Mouse (Mus musculus): ENCODE measurements around the gene Gse1. TPM values are rescaled to one million over a fixed set of nuclear protein-coding genes. Genes with fewer than 3 reads are reported as not detected.
A peak's percentile ranks its signal among the peaks of the same experiment; 100 is the strongest.

The Gse1 gene
- total RNA-seq, 2 experiments from 2014 or later, result 8.4 to 32.7 TPM

GRCm38 (mm10) chr8:120516182-120516755, 288.0 kb downstream of the Gse1 start:
- ATAC-seq (replicated peaks; ENCODE audit: poor library complexity, severe bottlenecking), result no peak

- ATAC-seq (replicated peaks; ENCODE audit: poor library complexity, severe bottlenecking), result no peak
These were observed 289.6 kb downstream of the Gse1 start for GRCm38 (mm10) chr8:120517666-120518410.

GRCm38 (mm10) chr8:120518736-120519534, 290.7 kb downstream of the Gse1 start:
- peak; percentile 25; the same call in 1 of the 2 replicates for ATAC-seq (replicated peaks; ENCODE audit: poor library complexity, severe bottlenecking)

- ATAC-seq (replicated peaks; ENCODE audit: poor library complexity, severe bottlenecking), result no peak
These were observed 292.0 kb downstream of the Gse1 start for GRCm38 (mm10) chr8:120520287-120520686.

- ATAC-seq (replicated peaks; ENCODE audit: poor library complexity, severe bottlenecking), result no peak
These were observed 292.7 kb downstream of the Gse1 start for GRCm38 (mm10) chr8:120520707-120521590.

- ATAC-seq (replicated peaks; ENCODE audit: poor library complexity, severe bottlenecking), result no peak
These were observed 293.3 kb downstream of the Gse1 start for GRCm38 (mm10) chr8:120521591-120521965.

GRCm38 (mm10) chr8:120523641-120524040, 295.4 kb downstream of the Gse1 start:
- no peak for ATAC-seq (replicated peaks; ENCODE audit: poor library complexity, severe bottlenecking)

- no peak for ATAC-seq (replicated peaks; ENCODE audit: poor library complexity, severe bottlenecking)
These were observed 296.9 kb downstream of the Gse1 start for GRCm38 (mm10) chr8:120525135-120525534.

- ATAC-seq (replicated peaks; ENCODE audit: poor library complexity, severe bottlenecking), result no peak
These were observed 297.6 kb downstream of the Gse1 start for GRCm38 (mm10) chr8:120525832-120526231.

GRCm38 (mm10) chr8:120526577-120526976, 298.3 kb downstream of the Gse1 start:
- ATAC-seq (replicated peaks; ENCODE audit: poor library complexity, severe bottlenecking), result peak; percentile 59

- no peak for ATAC-seq (replicated peaks; ENCODE audit: poor library complexity, severe bottlenecking)
These were observed 300.1 kb downstream of the Gse1 start for GRCm38 (mm10) chr8:120528332-120528731.

- peak; percentile 65 for ATAC-seq (replicated peaks; ENCODE audit: poor library complexity, severe bottlenecking)
These were observed 301.0 kb downstream of the Gse1 start for GRCm38 (mm10) chr8:120529226-120529625.

GRCm38 (mm10) chr8:120530954-120531656, 302.8 kb downstream of the Gse1 start:
- no peak for ATAC-seq (replicated peaks; ENCODE audit: poor library complexity, severe bottlenecking)

- ATAC-seq (replicated peaks; ENCODE audit: poor library complexity, severe bottlenecking), result no peak
These were observed 303.7 kb downstream of the Gse1 start for GRCm38 (mm10) chr8:120531775-120532516.

GRCm38 (mm10) chr8:120532517-120533215, 304.4 kb downstream of the Gse1 start:
- ATAC-seq (replicated peaks; ENCODE audit: poor library complexity, severe bottlenecking), result peak; percentile 7; the same call in 1 of the 2 replicates

- no peak for ATAC-seq (replicated peaks; ENCODE audit: poor library complexity, severe bottlenecking)
These were observed 305.1 kb downstream of the Gse1 start for GRCm38 (mm10) chr8:120533380-120533779.

GRCm38 (mm10) chr8:120534080-120534479, 305.8 kb downstream of the Gse1 start:
- ATAC-seq (replicated peaks; ENCODE audit: poor library complexity, severe bottlenecking), result no peak
